In genomic region chr13:98316140-98316479, GRCm38 (mm10) we compare ENCODE assay signal across 9 mouse cellular contexts. TPM values are rescaled to one million over a fixed set of nuclear protein-coding genes. Genes with fewer than 3 reads are reported as not detected.
DNase-seq lines count a peak whose midpoint lies in the region; ATAC-seq and TF ChIP-seq lines count a peak whose summit lies in the region.
"Had no signal": no experiment of that assay in that cellular context is flagged by ENCODE, and none has a peak within 500 bp of the region (broad histone marks: within the 10 kb centered on the region; RNA-seq: fewer than 3 reads in every experiment).

No protein-coding gene starts in this region.

- peak overlapping the region; percentile 94; the same call in 1 of the 2 replicates for H3K27ac ChIP-seq in bone marrow, adult 2 months (ENCODE audit: control insufficient read depth, insufficient read depth, low read depth, low read length, poor library complexity)
- H3K27ac ChIP-seq in hindbrain, embryonic 14.5 days: peak overlapping the region; percentile 80
- peak overlapping the region; percentile 81 for H3K27ac ChIP-seq in midbrain, embryonic 15.5 days

- H3K4me2 ChIP-seq in hindbrain, embryonic 14.5 days (replicated peaks): peak overlapping the region; percentile 70
- H3K4me2 ChIP-seq in midbrain, embryonic 15.5 days: peak overlapping the region; percentile 63

- peak; percentile 54 for DNase-seq in kidney, postnatal 10 days
- DNase-seq in kidney, adult 8-10 months: no peak
- no peak for DNase-seq in hindbrain, embryonic 14.5 days (ENCODE audit: low spot score)
- DNase-seq in spleen, adult 18-20 months: no peak
- no peak for DNase-seq in kidney, adult 9 months

- no peaks in the 10 kb centered on the region; the same call in 1 of the 2 replicates for H3K4me1 ChIP-seq in bone marrow, adult 2 months (ENCODE audit: control insufficient read depth, insufficient read depth, low read length)
- peaks cover 23% of the 10 kb centered on the region for H3K4me1 ChIP-seq in hindbrain, embryonic 14.5 days (replicated peaks; ENCODE audit: control insufficient read depth, insufficient read depth, low read length)
- peaks cover 25% of the 10 kb centered on the region for H3K4me1 ChIP-seq in midbrain, embryonic 15.5 days

- peaks cover 39% of the 10 kb centered on the region for H3K36me3 ChIP-seq in hindbrain, embryonic 14.5 days (replicated peaks; ENCODE audit: control insufficient read depth, insufficient read depth)
- H3K36me3 ChIP-seq in midbrain, embryonic 15.5 days (replicated peaks): peaks cover 18% of the 10 kb centered on the region; the same call in 1 of the 2 replicates

- H3K9me3 ChIP-seq in hindbrain, embryonic 14.5 days (ENCODE audit: control insufficient read depth, low read length): no peaks in the 10 kb centered on the region
- no peaks in the 10 kb centered on the region for H3K9me3 ChIP-seq in midbrain, embryonic 15.5 days

- no peaks in the 10 kb centered on the region for H3K27me3 ChIP-seq in hindbrain, embryonic 14.5 days (ENCODE audit: control insufficient read depth, insufficient read depth, low read length)
- H3K27me3 ChIP-seq in midbrain, embryonic 15.5 days (replicated peaks): no peaks in the 10 kb centered on the region

- ATAC-seq in hindbrain, embryonic 14.5 days (ENCODE audit: low FRiP score): no peak
- no peak for ATAC-seq in midbrain, embryonic 15.5 days (replicated peaks)
- ATAC-seq in CD4-positive, CD25-positive, alpha-beta regulatory T cell, adult 4 months: no peak

- under 1% methylated on average over 17 of the region's 17 CpGs for WGBS in bone marrow, adult 2 months
- 2% methylated on average over 17 of the region's 17 CpGs for WGBS in hindbrain, embryonic 14.5 days
- 0% methylated on average over 17 of the region's 17 CpGs for WGBS in midbrain, embryonic 15.5 days

- H3K9ac ChIP-seq in hindbrain, embryonic 14.5 days: peak overlapping the region; percentile 95
- peak overlapping the region; percentile 73 for H3K9ac ChIP-seq in midbrain, embryonic 15.5 days

- no peak for TF ChIP-seq CTCF in bone marrow, adult 2 months (IDR thresholded peaks at IDR 0.05; ENCODE audit: control insufficient read depth, insufficient read depth, low read length)

- peak overlapping the region; percentile 76 for H3K4me3 ChIP-seq in bone marrow, adult 2 months (replicated peaks; ENCODE audit: control insufficient read depth, low read depth, low read length)
- peak overlapping the region; percentile 99 for H3K4me3 ChIP-seq in hindbrain, embryonic 14.5 days (replicated peaks; ENCODE audit: low read length)
- peak overlapping the region; percentile 70 for H3K4me3 ChIP-seq in midbrain, embryonic 15.5 days

- TF ChIP-seq POLR2A in bone marrow, adult 2 months (IDR thresholded peaks at IDR 0.05; ENCODE audit: borderline replicate concordance, control insufficient read depth, low read depth, low read length): no peak

RNA-seq across cellular contexts. Expression of gene Btf3, which starts 0.7 kb away (rescaled TPM):
- 419 and 484 TPM in 2 replicates for polyA plus RNA-seq in bone marrow, adult 2 months (2011; ENCODE audit: insufficient read depth, insufficient read length, low replicate concordance, missing spikeins)
- 498 and 539 TPM in 2 replicates for polyA plus RNA-seq in hindbrain, embryonic 14.5 days (2014; fragmentation: Nextera tagmentation; extraction: Ambion mirVana)
- 426 and 445 TPM in 2 replicates for polyA plus RNA-seq in midbrain, embryonic 15.5 days (2015; fragmentation: Nextera tagmentation; extraction: Ambion mirVana)
- 100 to 1,000 TPM; 721 to 726 TPM for polyA plus RNA-seq in CD4-positive, CD25-positive, alpha-beta regulatory T cell, adult 4 months (2017; shearing (Covaris generic))

RNA-seq across cellular contexts. Expression of gene Gm21976, which starts 36.4 kb away (rescaled TPM):
- not detected in 2 replicates for polyA plus RNA-seq in bone marrow, adult 2 months (2011; ENCODE audit: insufficient read depth, insufficient read length, low replicate concordance, missing spikeins)
- not detected in 2 replicates for polyA plus RNA-seq in hindbrain, embryonic 14.5 days (2014; fragmentation: Nextera tagmentation; extraction: Ambion mirVana)
- not detected in 2 replicates for polyA plus RNA-seq in midbrain, embryonic 15.5 days (2015; fragmentation: Nextera tagmentation; extraction: Ambion mirVana)
- polyA plus RNA-seq in CD4-positive, CD25-positive, alpha-beta regulatory T cell, adult 4 months (2017; shearing (Covaris generic)): not detected
- polyA plus RNA-seq: brain, embryonic 14.5 days had no signal

RNA-seq across cellular contexts. Expression of gene Foxd1, which starts 37.9 kb away (rescaled TPM):
- polyA plus RNA-seq in bone marrow, adult 2 months (2011; ENCODE audit: insufficient read depth, insufficient read length, low replicate concordance, missing spikeins): not detected in 2 replicates
- polyA plus RNA-seq in hindbrain, embryonic 14.5 days (2014; fragmentation: Nextera tagmentation; extraction: Ambion mirVana): 0.89 and 1.1 TPM in 2 replicates
- 0.89 and 1.0 TPM in 2 replicates for polyA plus RNA-seq in midbrain, embryonic 15.5 days (2015; fragmentation: Nextera tagmentation; extraction: Ambion mirVana)
- not detected for polyA plus RNA-seq in CD4-positive, CD25-positive, alpha-beta regulatory T cell, adult 4 months (2017; shearing (Covaris generic))

RNA-seq across cellular contexts. Expression of gene Ankra2, which starts 53.2 kb away (rescaled TPM):
- 7.7 and 9.3 TPM in 2 replicates for polyA plus RNA-seq in bone marrow, adult 2 months (2011; ENCODE audit: insufficient read depth, insufficient read length, low replicate concordance, missing spikeins)
- 93.4 and 94.2 TPM in 2 replicates for polyA plus RNA-seq in hindbrain, embryonic 14.5 days (2014; fragmentation: Nextera tagmentation; extraction: Ambion mirVana)
- polyA plus RNA-seq in midbrain, embryonic 15.5 days (2015; fragmentation: Nextera tagmentation; extraction: Ambion mirVana): 73.8 and 79.0 TPM in 2 replicates
- 10 to 100 TPM; 21.3 to 24.5 TPM for polyA plus RNA-seq in CD4-positive, CD25-positive, alpha-beta regulatory T cell, adult 4 months (2017; shearing (Covaris generic))

RNA-seq across cellular contexts. Expression of gene Utp15, which starts 53.3 kb away (rescaled TPM):
- 3.9 and 12.0 TPM in 2 replicates for polyA plus RNA-seq in bone marrow, adult 2 months (2011; ENCODE audit: insufficient read depth, insufficient read length, low replicate concordance, missing spikeins)
- 26.9 and 30.3 TPM in 2 replicates for polyA plus RNA-seq in hindbrain, embryonic 14.5 days (2014; fragmentation: Nextera tagmentation; extraction: Ambion mirVana)
- polyA plus RNA-seq in midbrain, embryonic 15.5 days (2015; fragmentation: Nextera tagmentation; extraction: Ambion mirVana): 32.3 and 34.1 TPM in 2 replicates
- polyA plus RNA-seq in CD4-positive, CD25-positive, alpha-beta regulatory T cell, adult 4 months (2017; shearing (Covaris generic)): 10 to 100 TPM; 22.6 to 26.6 TPM
